Mouse (Mus musculus): ENCODE measurements around the gene Gm20388.

DNA sequence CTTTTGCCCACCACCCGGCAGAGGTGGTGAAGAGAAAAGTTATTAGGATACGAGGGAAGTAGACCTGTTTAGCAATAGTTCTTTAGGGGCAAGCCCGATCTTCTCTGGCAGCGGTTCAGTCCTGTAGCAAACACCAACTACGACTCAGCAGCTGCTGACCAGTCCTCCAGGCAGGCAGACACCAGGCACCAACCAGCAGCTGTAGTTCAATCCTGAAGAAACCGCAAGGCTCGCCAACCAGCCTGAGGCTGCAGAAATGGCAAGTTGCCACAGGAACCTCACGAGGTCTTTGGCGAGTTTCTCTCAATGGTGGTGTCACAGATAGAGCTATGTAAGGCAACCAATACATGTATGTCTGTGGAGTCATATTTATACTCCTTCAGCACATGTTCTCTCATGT, 3202.3 kb downstream of the Gm20388 start:
- TF ChIP-seq CTCF (IDR thresholded peaks at IDR 0.05; ENCODE audit: control insufficient read depth, insufficient read depth, low read length) = no peak
- TF ChIP-seq POLR2A (IDR thresholded peaks at IDR 0.05; ENCODE audit: borderline replicate concordance, control insufficient read depth, low read depth, low read length) = no peak

All from bone marrow, adult 2 months (tissue).